Mouse (Mus musculus): ENCODE measurements around the gene Ube2r2.

- TF ChIP-seq POLR2A (IDR thresholded peaks at IDR 0.05; ENCODE audit: borderline replicate concordance, extremely low read depth, low read depth, low read length) (no peak), CTCF (IDR thresholded peaks at IDR 0.05; ENCODE audit: insufficient read depth, low read length) (no peak)
Observed at GRCm38 (mm10) chr4:41098577-41098951, 37.0 kb upstream of the Ube2r2 start.
